Mouse (Mus musculus) hindbrain, postnatal 0 days (tissue): Measurements from ENCODE around the gene Pspn. TPM values are rescaled to one million over a fixed set of nuclear protein-coding genes. Genes with fewer than 3 reads are reported as not detected.

Source experiments
- ATAC-seq: fragments of 200-750 bp; cut with Nextera tagmentation; 2 replicates; pipeline ENCODE4 v1.8.0; 2017; ENCODE audit warnings: mild to moderate bottlenecking, moderate TSS enrichment, moderate library complexity
- DNase-seq: peaks from one replicate; pipeline ENCODE4 v3.0.0-alpha.2; 2015; ENCODE audit warnings: low spot score
- H3K27ac ChIP-seq: fragments of 300-500 bp; sonication (generic); 2 replicates; pipeline ENCODE4 v1.5.1; 2014; ENCODE audit warnings: mild to moderate bottlenecking
- H3K27me3 ChIP-seq: fragments of 300-500 bp; sonication (generic); 2 replicates; pipeline ENCODE4 v1.6.1; 2014; ENCODE audit warnings: low read length, mixed read lengths; ENCODE audit not compliant: insufficient read depth
- H3K36me3 ChIP-seq: fragments of 300-500 bp; sonication (generic); 2 replicates; pipeline ENCODE4 v1.6.1; 2014; ENCODE audit warnings: low read length, mixed read lengths; ENCODE audit not compliant: insufficient read depth
- H3K4me1 ChIP-seq: fragments of 300-500 bp; sonication (generic); 2 replicates; pipeline ENCODE4 v1.6.1; 2014; ENCODE audit warnings: antibody characterized with exemption, low read length, mixed read lengths; ENCODE audit not compliant: insufficient read depth
- H3K4me2 ChIP-seq: fragments of 300-500 bp; sonication (generic); 2 replicates; pipeline ENCODE4 v1.6.1; 2014; ENCODE audit warnings: low read depth, mild to moderate bottlenecking, low read length, moderate library complexity, mixed read lengths
- H3K4me3 ChIP-seq: fragments of 300-500 bp; sonication (generic); 2 replicates; pipeline ENCODE4 v1.5.1; 2014; ENCODE audit warnings: low read length
- H3K9ac ChIP-seq: fragments of 300-500 bp; sonication (generic); replicated peaks from 2 replicates; pipeline ENCODE4 v1.6.1; 2014; ENCODE audit warnings: mild to moderate bottlenecking, low read length, moderate library complexity, mixed read lengths
- H3K9me3 ChIP-seq: fragments of 300-500 bp; sonication (generic); 2 replicates; pipeline ENCODE4 v1.6.1; 2016; ENCODE audit warnings: low read length, mixed read lengths
- CTCF ChIP-seq: IDR thresholded peaks from 2 replicates; pipeline ENCODE4 v1.5.1; 2016; ENCODE audit warnings: antibody characterized with exemption, control low read depth, low read depth
- WGBS: fragments of 180-500 bp; shearing (Covaris S2); extraction: QIAGEN DNeasy Blood & Tissue Kit; methylation state at CpG from one replicate; pipeline ENCODE4 v1.1.7; 2014; 5-methylcytosine and 5-hydroxymethylcytosine counted together
- polyA plus RNA-seq: library from polyadenylated mRNA; unstranded; fragments of >200 nt; fragmentation: Nextera tagmentation; extraction: Ambion mirVana; gene quantifications from 2 replicates; pipeline ENCODE4 v1.2.1, GENCODE M21; 2015
- total RNA-seq: library from RNA; depleted of rRNA; stranded (reverse); fragments of >200 nt; gene quantifications from 2 replicates; pipeline ENCODE4 v1.2.3, GENCODE M21; 2014

Pspn gene
- total and polyA plus RNA-seq, 2 experiments from 2014 or later = not detected

DNA sequence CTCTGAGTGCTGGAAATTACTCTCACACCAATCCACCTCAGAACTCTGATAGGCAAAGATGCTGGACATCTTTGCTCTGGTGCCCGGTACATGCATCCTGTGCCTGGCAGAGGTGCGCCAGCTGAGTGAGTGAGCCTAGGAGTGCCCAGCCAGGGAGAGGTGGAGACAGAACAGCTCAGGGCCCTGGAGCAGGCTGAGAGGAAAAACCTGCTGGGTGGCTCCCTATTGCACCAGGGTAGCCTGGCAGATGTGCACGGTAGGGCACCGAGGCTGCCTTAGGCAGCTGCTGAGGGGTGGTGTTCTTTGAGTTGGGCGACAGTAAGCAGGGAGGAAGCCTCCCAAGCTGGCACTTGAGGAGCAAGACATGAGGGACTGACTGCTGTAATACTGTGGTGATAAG is 17.8 kb downstream of the Pspn start, which contains the start of gene Acer1:
Gene Acer1 (minus strand): TSS at position 114 of the 400 bp plus-strand sequence.
- Histone ChIP-seq H3K36me3 (no peaks in the 10 kb centered on the region), H3K4me2 (no peak within 1 kb of the TSS), H3K4me1 (no peaks in the 10 kb centered on the region), H3K27ac (no peak within 1 kb of the TSS), H3K27me3 (no peaks in the 10 kb centered on the region), H3K9me3 (no peaks in the 10 kb centered on the region), H3K9ac (no peak within 1 kb of the TSS), H3K4me3 (no peak within 1 kb of the TSS)
- ATAC-seq (no peak), DNase-seq (no peak)
- no peak for TF ChIP-seq CTCF
- 79% methylated on average over 5 of the region's 5 CpGs for WGBS

DNA sequence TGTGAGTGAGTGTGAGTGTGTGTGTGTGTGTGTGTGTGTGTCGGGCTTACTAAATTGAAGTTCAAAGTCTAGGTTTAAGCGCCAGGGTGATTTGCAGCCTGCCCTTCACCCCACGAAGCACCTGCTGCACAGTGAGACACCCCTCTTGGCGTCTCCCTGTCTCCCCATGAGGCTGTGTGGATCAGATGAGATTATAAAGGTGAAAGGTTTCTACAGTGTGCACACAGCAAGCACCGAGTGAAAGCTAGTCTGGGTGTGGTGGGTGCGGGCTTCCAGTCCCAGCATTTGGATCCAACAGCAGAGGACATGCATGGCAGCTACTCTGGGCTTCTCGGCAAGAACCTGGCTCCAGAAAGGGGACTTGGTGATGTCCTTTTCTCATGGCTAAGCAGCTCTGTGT is 18.8 kb downstream of the Pspn start:
- H3K4me1 ChIP-seq = no peaks in the 10 kb centered on the region
- H3K27ac ChIP-seq = no peak overlapping the region
- H3K9ac ChIP-seq = no peak overlapping the region
- no peaks in the 10 kb centered on the region for H3K27me3 ChIP-seq
- H3K36me3 ChIP-seq = no peaks in the 10 kb centered on the region
- no peaks in the 10 kb centered on the region for H3K9me3 ChIP-seq
- no peak for TF ChIP-seq CTCF
- DNase-seq (no peak), ATAC-seq (no peak)
- no peak overlapping the region for H3K4me3 ChIP-seq
- no peak overlapping the region for H3K4me2 ChIP-seq
- 80% methylated on average over 7 of the region's 7 CpGs for WGBS

DNA sequence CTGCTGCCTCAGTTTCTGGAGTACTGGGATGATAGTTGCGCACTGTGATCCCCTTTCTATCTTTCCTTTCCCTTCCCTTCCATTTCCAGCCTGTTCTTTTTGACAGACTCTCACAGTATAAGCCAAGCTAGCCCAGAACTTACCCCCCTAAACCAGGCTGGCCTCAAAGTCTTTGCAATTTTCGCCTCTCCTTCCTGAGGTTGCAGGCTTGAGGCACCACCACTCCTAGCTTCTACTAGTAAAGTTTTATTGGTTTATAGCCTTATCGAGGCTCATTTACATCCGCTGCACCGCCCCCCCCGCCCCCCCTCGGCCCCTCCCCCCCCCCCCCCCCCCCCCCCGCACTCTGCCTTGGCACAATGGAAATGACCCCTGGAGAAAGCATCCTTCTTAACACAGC is 20.3 kb downstream of the Pspn start:
- H3K9me3 ChIP-seq = no peaks in the 10 kb centered on the region
- H3K9ac ChIP-seq = no peak overlapping the region
- no peak overlapping the region for H3K4me2 ChIP-seq
- TF ChIP-seq CTCF = no peak
- H3K36me3 ChIP-seq = no peaks in the 10 kb centered on the region
- ATAC-seq (no peak), DNase-seq (no peak)
- WGBS = 38% methylated on average over 7 of the region's 8 CpGs
- no peaks in the 10 kb centered on the region for H3K27me3 ChIP-seq
- H3K27ac ChIP-seq = no peak overlapping the region
- no peaks in the 10 kb centered on the region for H3K4me1 ChIP-seq
- no peak overlapping the region for H3K4me3 ChIP-seq

DNA sequence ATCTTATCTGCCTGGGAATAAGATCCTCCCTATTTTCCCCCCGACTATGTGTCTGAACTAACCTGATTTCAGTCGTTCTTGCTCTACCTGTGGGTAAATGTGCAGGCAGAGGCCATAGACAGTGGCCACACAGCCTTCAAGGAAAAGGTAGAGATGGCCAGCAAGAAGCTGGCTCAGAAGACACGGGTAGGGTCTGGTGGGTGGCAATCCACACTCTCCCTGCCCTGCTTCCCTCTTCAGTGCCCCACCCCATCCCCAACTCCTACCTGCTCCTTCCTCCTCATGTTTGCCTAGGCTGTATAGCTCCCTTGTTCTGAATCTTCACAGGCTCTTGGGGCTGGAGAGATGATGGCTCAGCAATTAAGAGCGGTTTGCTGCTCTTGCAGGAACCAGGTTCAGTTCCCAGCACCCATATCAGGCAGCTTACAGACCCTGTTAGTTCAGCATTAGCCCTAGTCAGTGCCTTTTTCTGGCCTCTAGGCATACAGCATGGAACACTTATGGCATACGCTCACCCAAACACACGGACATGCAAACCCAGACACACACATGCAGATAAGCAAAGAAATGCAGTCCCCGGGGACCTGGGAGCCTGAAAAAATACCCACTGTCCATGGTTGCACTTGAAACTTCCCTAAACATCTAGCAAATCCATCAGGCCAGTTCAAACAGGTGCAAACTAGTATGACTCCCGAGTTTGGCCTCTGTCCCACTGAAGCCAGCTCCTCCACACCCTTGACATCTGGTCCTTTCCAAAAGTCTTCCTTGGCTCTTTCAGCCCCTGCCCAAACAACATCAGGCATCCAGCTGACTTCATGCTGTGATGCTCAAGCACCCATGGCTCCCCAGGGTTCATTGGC is 23.1 kb downstream of the Pspn start:
- H3K27ac ChIP-seq = no peak overlapping the region
- ATAC-seq (no peak), DNase-seq (no peak)
- H3K4me2 ChIP-seq = no peak overlapping the region
- H3K4me3 ChIP-seq = no peak overlapping the region
- 81% methylated on average over 8 of the region's 8 CpGs for WGBS
- no peak overlapping the region for H3K9ac ChIP-seq
- H3K4me1 ChIP-seq = no peaks in the 10 kb centered on the region
- H3K36me3 ChIP-seq = no peaks in the 10 kb centered on the region
- TF ChIP-seq CTCF = no peak
- H3K9me3 ChIP-seq = no peaks in the 10 kb centered on the region
- no peaks in the 10 kb centered on the region for H3K27me3 ChIP-seq

DNA sequence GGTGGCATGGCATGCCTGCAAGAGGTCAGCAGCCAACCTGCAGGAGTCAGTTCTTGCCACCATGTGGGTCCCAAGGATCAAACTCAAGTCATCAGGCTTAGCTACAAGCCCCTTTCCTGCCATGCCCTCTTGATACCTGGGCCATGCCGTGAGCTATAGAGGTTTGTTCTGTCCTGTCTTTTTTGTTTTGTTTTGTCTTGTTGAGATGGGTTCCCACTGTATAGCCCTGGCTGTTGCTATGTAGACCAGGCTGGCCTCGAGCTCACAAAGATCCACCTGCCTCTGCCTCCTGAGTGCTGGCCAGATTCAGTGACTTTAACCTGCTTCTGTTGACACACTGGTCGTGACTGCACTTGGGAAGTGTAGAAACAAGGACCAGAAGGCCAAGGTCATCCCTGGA is 24.4 kb downstream of the Pspn start:
- Histone ChIP-seq H3K9me3 (no peaks in the 10 kb centered on the region), H3K4me2 (no peak overlapping the region), H3K4me1 (no peaks in the 10 kb centered on the region), H3K36me3 (no peaks in the 10 kb centered on the region), H3K4me3 (no peak overlapping the region), H3K27me3 (no peaks in the 10 kb centered on the region), H3K9ac (no peak overlapping the region), H3K27ac (no peak overlapping the region)
- DNase-seq (no peak), ATAC-seq (no peak)
- no peak for TF ChIP-seq CTCF
- 75% methylated on average over 3 of the region's 3 CpGs for WGBS

DNA sequence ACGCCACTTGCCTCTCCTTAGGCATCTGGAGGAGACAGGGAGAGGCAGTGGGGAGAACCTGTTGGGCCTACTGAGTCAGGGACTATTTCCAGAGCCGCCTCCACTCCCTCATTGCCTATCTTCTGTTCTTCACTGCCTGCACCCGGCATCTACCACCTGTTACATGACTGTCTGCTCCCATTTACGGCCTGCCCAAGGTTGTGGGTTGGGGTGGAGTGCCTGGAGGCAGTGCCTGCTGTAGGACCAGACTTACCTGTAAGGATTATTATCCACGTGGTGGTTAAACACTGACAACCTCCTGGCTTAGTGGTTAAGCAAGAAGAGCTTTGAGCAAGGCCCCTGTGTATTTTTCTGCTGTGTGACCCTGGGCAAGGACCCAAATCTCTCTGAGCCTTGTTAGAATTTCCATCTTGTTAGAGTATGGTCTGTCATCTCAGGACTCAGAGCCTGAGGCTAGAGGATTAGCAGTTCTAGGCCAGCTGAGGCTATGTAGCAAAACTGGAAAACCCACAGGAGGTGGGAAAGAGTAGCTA is 25.0 kb downstream of the Pspn start:
- ATAC-seq (no peak), DNase-seq (no peak)
- no peak for TF ChIP-seq CTCF
- Histone ChIP-seq H3K9ac (no peak overlapping the region), H3K4me1 (no peaks in the 10 kb centered on the region), H3K9me3 (no peaks in the 10 kb centered on the region), H3K4me2 (no peak overlapping the region), H3K4me3 (no peak overlapping the region), H3K27me3 (no peaks in the 10 kb centered on the region), H3K36me3 (no peaks in the 10 kb centered on the region), H3K27ac (no peak overlapping the region)
- 77% methylated on average over 5 of the region's 5 CpGs for WGBS
